In the genomic region with DNA sequence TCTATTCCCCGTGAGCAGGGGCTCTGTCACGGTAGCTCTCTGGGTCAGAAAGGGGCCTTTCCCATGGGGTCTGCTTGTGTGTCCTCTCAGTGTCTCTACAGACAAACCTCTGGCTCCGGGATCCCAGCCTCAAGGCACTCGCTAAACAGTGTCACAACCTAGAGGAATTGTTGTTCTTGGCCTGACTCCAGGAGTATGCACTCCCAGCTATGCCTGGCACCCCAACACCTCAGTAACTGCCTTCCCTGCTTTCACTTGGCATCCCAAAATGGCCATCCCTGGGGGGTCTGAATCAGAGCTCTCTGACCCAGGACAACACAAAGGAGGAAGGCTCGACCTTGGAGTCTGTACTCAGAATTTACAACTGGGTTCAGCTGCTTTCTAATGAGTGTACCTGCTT, we compare ENCODE assay signal across 17 mouse cellular contexts.
DNase-seq lines count a peak whose midpoint lies in the region; ATAC-seq lines count a peak whose summit lies in the region.
"Had no signal": no experiment of that assay in that cellular context is flagged by ENCODE, and none has a peak within 500 bp of the region (broad histone marks: within the 10 kb centered on the region; RNA-seq: fewer than 3 reads in every experiment).

No protein-coding gene starts in this region.

- H3K9ac ChIP-seq in forebrain, embryonic 11.5 days (ENCODE audit: low read length): no peak overlapping the region
- no peak overlapping the region for H3K9ac ChIP-seq in forebrain, embryonic 15.5 days (replicated peaks)
- H3K9ac ChIP-seq in lung, embryonic 16.5 days (ENCODE audit: low read length): no peak overlapping the region
- H3K9ac ChIP-seq in midbrain, embryonic 11.5 days (ENCODE audit: low read length): no peak overlapping the region
- H3K9ac ChIP-seq: embryonic facial prominence, embryonic 12.5 days; forebrain, embryonic 12.5 days; forebrain, postnatal 0 days had no signal

- H3K4me3 ChIP-seq in forebrain, embryonic 11.5 days (ENCODE audit: low read depth, low read length): no peak overlapping the region
- no peak overlapping the region for H3K4me3 ChIP-seq in forebrain, embryonic 15.5 days
- H3K4me3 ChIP-seq in lung, embryonic 16.5 days (ENCODE audit: low read length): no peak overlapping the region
- no peak overlapping the region for H3K4me3 ChIP-seq in midbrain, embryonic 11.5 days (ENCODE audit: low read depth, low read length)
- H3K4me3 ChIP-seq in midbrain, embryonic 10.5 days: no peak overlapping the region
- H3K4me3 ChIP-seq: embryonic facial prominence, embryonic 12.5 days; forebrain, embryonic 12.5 days; heart, adult 2 months had no signal

- no peaks in the 10 kb centered on the region for H3K4me1 ChIP-seq in forebrain, embryonic 11.5 days (replicated peaks; ENCODE audit: control insufficient read depth, insufficient read depth, low read length)
- no peaks in the 10 kb centered on the region for H3K4me1 ChIP-seq in forebrain, embryonic 15.5 days
- H3K4me1 ChIP-seq in lung, embryonic 16.5 days (replicated peaks; ENCODE audit: control insufficient read depth, insufficient read depth, low read length): 0 out of 2 replicates have a peak, but pooled peaks cover 2% of the 10 kb centered on the region
- no peaks in the 10 kb centered on the region for H3K4me1 ChIP-seq in midbrain, embryonic 11.5 days (ENCODE audit: control insufficient read depth, insufficient read depth, low read length)
- H3K4me1 ChIP-seq in midbrain, embryonic 10.5 days: no peaks in the 10 kb centered on the region
- H3K4me1 ChIP-seq: embryonic facial prominence, embryonic 12.5 days; forebrain, embryonic 12.5 days had no signal

- 89% methylated on average over 5 of the region's 5 CpGs for WGBS in forebrain, embryonic 11.5 days
- 75% methylated on average over 5 of the region's 5 CpGs for WGBS in forebrain, embryonic 15.5 days
- WGBS in lung, embryonic 16.5 days: 48% methylated on average over 5 of the region's 5 CpGs
- WGBS in midbrain, embryonic 11.5 days: 83% methylated on average over 5 of the region's 5 CpGs
- WGBS in midbrain, embryonic 10.5 days: 83% methylated on average over 5 of the region's 5 CpGs

- peak; percentile 30 for DNase-seq in forebrain, embryonic 11.5 days (ENCODE audit: low spot score)
- DNase-seq in lung, postnatal 4 days: no peak
- DNase-seq in midbrain, embryonic 11.5 days (ENCODE audit: low spot score, missing footprints): peak; percentile 59
- no peak for DNase-seq in midbrain, embryonic 10.5 days (ENCODE audit: low spot score)
- no peak for DNase-seq in retina, embryonic 14.5 days (ENCODE audit: low spot score)
- DNase-seq: cerebellum, adult 11-12 months; cerebellum, adult 9-10 months; cerebellum, postnatal 25 days; forebrain, postnatal 0 days; gastrocnemius, postnatal 14 days; heart, adult 2 months had no signal

- H3K36me3 ChIP-seq in forebrain, embryonic 11.5 days (ENCODE audit: control insufficient read depth, insufficient read depth, low read length): no peaks in the 10 kb centered on the region
- no peaks in the 10 kb centered on the region for H3K36me3 ChIP-seq in forebrain, embryonic 15.5 days
- H3K36me3 ChIP-seq in lung, embryonic 16.5 days (ENCODE audit: control insufficient read depth, insufficient read depth, low read length): no peaks in the 10 kb centered on the region
- no peaks in the 10 kb centered on the region for H3K36me3 ChIP-seq in midbrain, embryonic 11.5 days (ENCODE audit: control insufficient read depth, insufficient read depth, low read length)
- H3K36me3 ChIP-seq in midbrain, embryonic 10.5 days: no peaks in the 10 kb centered on the region
- H3K36me3 ChIP-seq: embryonic facial prominence, embryonic 12.5 days; forebrain, embryonic 12.5 days had no signal

- H3K4me2 ChIP-seq in forebrain, embryonic 11.5 days (ENCODE audit: low read depth, low read length, severe bottlenecking): no peak overlapping the region
- H3K4me2 ChIP-seq in forebrain, embryonic 15.5 days (replicated peaks): no peak overlapping the region
- no peak overlapping the region for H3K4me2 ChIP-seq in lung, embryonic 16.5 days (ENCODE audit: low read depth, low read length)
- H3K4me2 ChIP-seq in midbrain, embryonic 11.5 days: no peak overlapping the region
- H3K4me2 ChIP-seq: embryonic facial prominence, embryonic 12.5 days; forebrain, embryonic 12.5 days; heart, embryonic 11.5 days had no signal

- no peaks in the 10 kb centered on the region for H3K9me3 ChIP-seq in forebrain, embryonic 11.5 days (ENCODE audit: control insufficient read depth, low read length)
- H3K9me3 ChIP-seq in forebrain, embryonic 15.5 days: peaks cover 4% of the 10 kb centered on the region; the same call in 1 of the 2 replicates
- H3K9me3 ChIP-seq in lung, embryonic 16.5 days (ENCODE audit: control insufficient read depth, low read length): no peaks in the 10 kb centered on the region; the same call in 1 of the 2 replicates
- no peaks in the 10 kb centered on the region; the same call in 1 of the 2 replicates for H3K9me3 ChIP-seq in midbrain, embryonic 11.5 days (ENCODE audit: control insufficient read depth, low read length)
- no peaks in the 10 kb centered on the region; the same call in 1 of the 2 replicates for H3K9me3 ChIP-seq in midbrain, embryonic 10.5 days (replicated peaks)
- H3K9me3 ChIP-seq: embryonic facial prominence, embryonic 12.5 days; forebrain, embryonic 12.5 days had no signal

- no peak for ATAC-seq in forebrain, embryonic 11.5 days (replicated peaks; ENCODE audit: low FRiP score)
- ATAC-seq in forebrain, embryonic 15.5 days (replicated peaks): no peak
- peak; percentile 41 for ATAC-seq in lung, embryonic 16.5 days (ENCODE audit: low read depth)
- no peak for ATAC-seq in midbrain, embryonic 11.5 days (ENCODE audit: low FRiP score)
- ATAC-seq: forebrain, postnatal 0 days; hindbrain, postnatal 0 days had no signal

- H3K27ac ChIP-seq in forebrain, embryonic 11.5 days (ENCODE audit: low read depth, low read length): no peak overlapping the region
- no peak overlapping the region for H3K27ac ChIP-seq in forebrain, embryonic 15.5 days (replicated peaks)
- no peak overlapping the region for H3K27ac ChIP-seq in lung, embryonic 16.5 days (ENCODE audit: low read length)
- H3K27ac ChIP-seq in midbrain, embryonic 11.5 days (ENCODE audit: low read depth, low read length): no peak overlapping the region
- H3K27ac ChIP-seq in midbrain, embryonic 10.5 days (replicated peaks): no peak overlapping the region
- H3K27ac ChIP-seq: embryonic facial prominence, embryonic 12.5 days; forebrain, embryonic 12.5 days; heart, adult 2 months; hindbrain, postnatal 0 days had no signal

- no peaks in the 10 kb centered on the region for H3K27me3 ChIP-seq in forebrain, embryonic 11.5 days (ENCODE audit: control insufficient read depth, insufficient read depth, low read length)
- no peaks in the 10 kb centered on the region for H3K27me3 ChIP-seq in forebrain, embryonic 15.5 days
- H3K27me3 ChIP-seq in lung, embryonic 16.5 days (ENCODE audit: control insufficient read depth, insufficient read depth, low read depth, low read length): no peaks in the 10 kb centered on the region
- no peaks in the 10 kb centered on the region for H3K27me3 ChIP-seq in midbrain, embryonic 11.5 days (ENCODE audit: control insufficient read depth, insufficient read depth, low read length)
- H3K27me3 ChIP-seq in midbrain, embryonic 10.5 days (ENCODE audit: low read depth, poor library complexity, severe bottlenecking): no peaks in the 10 kb centered on the region
- H3K27me3 ChIP-seq: embryonic facial prominence, embryonic 12.5 days; forebrain, embryonic 12.5 days had no signal

Comparison
In these comparisons a context has a peak if more than half of its experiments do, and no peak if none do; other contexts are left out.
1. DNase-seq: peak in forebrain, embryonic 11.5 days (single experiment) and midbrain, embryonic 11.5 days (single experiment); none in lung, postnatal 4 days (0 of 2), midbrain, embryonic 10.5 days (single experiment) and retina, embryonic 14.5 days (single experiment).